Mouse (Mus musculus) ovary, adult 18-20 months (tissue): ENCODE measurements at regions not wholly inside any gene's neighbourhood (a gene's known extent, or its start where the extent isn't known, plus 50 kb on each side); places are given as distances from the start of the nearest gene placed in this dataset.
A peak's percentile ranks its signal among the peaks of the same experiment; 100 is the strongest.

Experiments
- DNase-seq: peaks from one replicate; pipeline ENCODE4 v3.0.0; 2022; ENCODE audit warnings: low spot score, mixed read lengths

GRCm38 (mm10) chr1:6928658-6929057, 2121.0 kb downstream of the Gm37988 start:
- DNase-seq, result no peak

GRCm38 (mm10) chr1:6931876-6932275, 2124.2 kb downstream of the Gm37988 start:
- DNase-seq, result peak; percentile 34

GRCm38 (mm10) chr1:6969838-6970237, 2162.1 kb downstream of the Gm37988 start:
- no peak for DNase-seq

- DNase-seq, result no peak
These were observed 2166.1 kb downstream of the Gm37988 start for GRCm38 (mm10) chr1:6973749-6974327.

GRCm38 (mm10) chr1:6979626-6980025, 2171.9 kb downstream of the Gm37988 start:
- DNase-seq, result no peak

- DNase-seq, result no peak
These were observed 2176.5 kb downstream of the Gm37988 start for GRCm38 (mm10) chr1:6984226-6984625.

- DNase-seq, result no peak
These were observed 2189.9 kb downstream of the Gm37988 start for GRCm38 (mm10) chr1:6997611-6998010.

GRCm38 (mm10) chr1:7010184-7010583, 2202.5 kb downstream of the Gm37988 start:
- no peak for DNase-seq
